Mouse (Mus musculus) heart, postnatal 10 days (tissue): ENCODE data around the gene Iqcf5. TPM values are rescaled to one million over a fixed set of nuclear protein-coding genes. Genes with fewer than 3 reads are reported as not detected.
"Not testable (repeated sequence)": the region's sequence is repeated elsewhere in the genome, so short reads cannot be mapped to it uniquely, and the experiment has no call there.

ENCODE experiments used
- DNase-seq, 2 experiments: peaks; one replicate each; pipeline ENCODE4 v3.0.0; 2021
- intact Hi-C: fragments of 180-260 bp; cut with DNase I; formaldehyde crosslinking; loops from one replicate; pipeline ENCODE4 v1.15.1; 2025
- total RNA-seq, 2 experiments: library from RNA; stranded (reverse); gene quantifications; 2 replicates each; pipeline ENCODE4 v1.2.3; 2021

Gene Iqcf5
- total RNA-seq, 2 experiments from 2014 or later = not detected

- intact Hi-C loops = loop anchor here (5.0 kb wide), 1 partner anchor 171 kb away; no protein-coding TSS in a partner anchor
- peak in 1 of 2 experiments; percentile 1 for DNase-seq
These were observed 36.3 kb upstream of the Iqcf5 start for GRCm38 (mm10) chr9:106478101-106478500.

DNA sequence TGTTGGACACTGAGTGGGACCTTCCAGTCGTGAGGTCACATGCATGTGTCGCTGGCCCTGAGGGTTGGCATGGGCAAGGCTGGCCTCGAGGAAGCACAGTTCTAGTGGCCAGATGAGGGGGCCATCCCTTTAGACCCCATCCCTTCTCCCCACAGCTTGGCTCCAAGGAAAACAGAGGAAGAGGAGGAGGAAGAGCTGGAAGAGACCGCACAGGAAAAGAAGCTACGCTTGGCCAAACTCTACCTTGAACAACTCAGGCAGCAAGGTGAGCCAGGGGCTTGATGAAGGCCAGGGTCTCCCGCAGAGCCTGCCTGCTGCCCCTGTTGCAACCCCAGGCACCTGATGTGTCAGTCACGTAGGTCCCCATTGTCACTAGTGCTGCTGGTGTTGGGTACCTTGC is 33.8 kb upstream of the Iqcf5 start:
- intact Hi-C loops = no loop called here
- DNase-seq = no peak

GRCm38 (mm10) chr9:106481075-106481474 is 33.3 kb upstream of the Iqcf5 start:
- intact Hi-C loops = no loop called here
- no peak for DNase-seq

DNA sequence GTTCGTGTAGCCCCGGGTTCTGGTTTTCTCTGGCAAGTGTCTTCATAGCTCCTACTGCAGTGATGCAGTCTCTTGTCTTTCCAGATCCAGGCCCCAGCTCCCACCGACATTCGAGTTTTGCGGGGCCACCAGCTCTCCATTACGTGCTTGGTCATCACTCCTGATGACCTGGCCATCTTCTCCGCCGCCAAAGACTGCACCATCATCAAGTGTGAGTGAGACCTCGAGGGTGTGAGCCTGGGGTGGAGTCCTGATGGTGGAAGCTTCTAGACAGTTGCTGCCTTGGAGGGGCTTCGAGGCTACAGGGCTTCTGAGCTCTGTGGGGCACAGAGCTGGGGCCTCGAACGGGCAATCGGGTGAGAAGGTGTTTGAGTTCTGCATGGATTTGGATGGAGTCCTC is 32.7 kb upstream of the Iqcf5 start:
- DNase-seq = no peak
- intact Hi-C loops = no loop called here

DNA sequence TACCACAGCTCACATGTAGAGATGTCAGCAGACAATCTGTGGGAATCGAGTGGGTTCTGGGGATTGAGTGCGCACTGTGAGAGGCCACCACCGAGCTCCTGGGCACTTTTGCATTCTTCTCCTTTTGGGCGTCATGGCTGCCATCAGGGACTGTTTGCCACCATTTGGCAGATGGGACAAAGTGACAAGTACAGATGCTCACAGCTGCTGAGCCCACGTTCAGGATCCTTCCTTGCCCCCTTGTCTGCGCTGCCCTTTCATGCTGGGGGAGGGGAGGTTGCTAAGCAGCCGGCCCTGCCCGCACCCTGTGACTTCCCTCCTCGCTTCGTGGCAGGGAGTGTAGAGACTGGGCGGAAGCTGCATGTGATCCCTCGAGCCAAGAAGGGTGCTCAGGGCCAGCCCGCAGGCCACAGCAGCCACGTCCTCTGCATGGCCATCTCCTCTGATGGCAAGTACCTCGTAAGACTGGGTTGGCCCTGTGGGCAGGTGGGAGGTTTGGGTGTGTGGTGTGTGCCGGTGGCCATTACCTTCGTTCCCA is 31.7 kb upstream of the Iqcf5 start:
- intact Hi-C loops = no loop called here
- DNase-seq = no peak

GRCm38 (mm10) chr9:106483136-106483535 is 31.2 kb upstream of the Iqcf5 start:
- no peak for DNase-seq
- intact Hi-C loops = no loop called here

DNA sequence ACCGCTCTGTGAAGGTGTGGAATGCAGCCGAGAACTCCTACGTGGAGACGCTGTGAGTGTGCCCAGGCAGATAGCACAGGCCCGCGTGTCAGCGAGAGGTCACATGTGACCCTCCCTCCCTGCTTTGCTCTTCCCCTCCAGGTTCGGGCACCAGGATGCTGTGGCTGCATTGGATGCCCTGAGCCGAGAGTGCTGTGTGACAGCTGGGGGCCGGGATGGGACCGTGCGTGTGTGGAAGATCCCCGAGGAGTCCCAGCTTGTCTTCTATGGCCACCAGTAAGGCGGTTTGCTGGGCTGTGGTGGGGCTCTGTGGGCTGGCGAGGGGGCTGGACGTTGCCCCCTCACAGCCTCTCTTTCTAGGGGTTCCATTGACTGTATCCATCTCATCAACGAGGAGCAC is 30.8 kb upstream of the Iqcf5 start:
- intact Hi-C loops = no loop called here
- no peak for DNase-seq

GRCm38 (mm10) chr9:106485076-106485475 is 29.3 kb upstream of the Iqcf5 start:
- DNase-seq = no peak
- intact Hi-C loops = no loop called here

- intact Hi-C loops, DNase-seq: not testable (repeated sequence)
These were observed 26.8 kb upstream of the Iqcf5 start for GRCm38 (mm10) chr9:106487602-106488001.

GRCm38 (mm10) chr9:106499667-106500066 is 14.7 kb upstream of the Iqcf5 start, which contains the start of gene Iqcf1:
Gene Iqcf1 (plus strand): TSS chr9:106499967.
- DNase-seq = no peak
- intact Hi-C loops = no loop called here

DNA sequence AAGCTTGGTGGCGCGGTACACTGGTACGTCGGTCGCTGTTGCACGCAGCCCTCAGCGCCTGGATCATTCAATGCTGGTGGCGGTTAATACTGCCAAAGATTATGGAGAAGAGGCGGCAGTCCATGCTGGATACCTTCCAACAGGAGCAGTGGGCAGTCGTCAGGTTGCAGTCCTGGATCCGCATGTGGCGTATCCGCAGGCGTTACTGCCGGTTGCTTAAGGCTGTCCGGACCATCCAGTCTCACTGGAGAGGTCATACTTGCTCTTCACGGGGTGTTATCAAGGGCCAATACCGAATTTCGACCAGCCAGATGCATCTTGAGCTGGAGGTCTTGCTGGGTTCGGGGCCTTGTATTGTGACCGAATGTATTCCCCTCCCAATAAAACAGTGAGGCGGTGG is 12.5 kb upstream of the Iqcf5 start:
- no peak for DNase-seq
- intact Hi-C loops = no loop called here

GRCm38 (mm10) chr9:106504246-106504645 is 10.1 kb upstream of the Iqcf5 start:
- intact Hi-C loops = no loop called here
- no peak for DNase-seq

GRCm38 (mm10) chr9:106509356-106509755 is 5.0 kb upstream of the Iqcf5 start:
- no peak for DNase-seq
- intact Hi-C loops = no loop called here

DNA sequence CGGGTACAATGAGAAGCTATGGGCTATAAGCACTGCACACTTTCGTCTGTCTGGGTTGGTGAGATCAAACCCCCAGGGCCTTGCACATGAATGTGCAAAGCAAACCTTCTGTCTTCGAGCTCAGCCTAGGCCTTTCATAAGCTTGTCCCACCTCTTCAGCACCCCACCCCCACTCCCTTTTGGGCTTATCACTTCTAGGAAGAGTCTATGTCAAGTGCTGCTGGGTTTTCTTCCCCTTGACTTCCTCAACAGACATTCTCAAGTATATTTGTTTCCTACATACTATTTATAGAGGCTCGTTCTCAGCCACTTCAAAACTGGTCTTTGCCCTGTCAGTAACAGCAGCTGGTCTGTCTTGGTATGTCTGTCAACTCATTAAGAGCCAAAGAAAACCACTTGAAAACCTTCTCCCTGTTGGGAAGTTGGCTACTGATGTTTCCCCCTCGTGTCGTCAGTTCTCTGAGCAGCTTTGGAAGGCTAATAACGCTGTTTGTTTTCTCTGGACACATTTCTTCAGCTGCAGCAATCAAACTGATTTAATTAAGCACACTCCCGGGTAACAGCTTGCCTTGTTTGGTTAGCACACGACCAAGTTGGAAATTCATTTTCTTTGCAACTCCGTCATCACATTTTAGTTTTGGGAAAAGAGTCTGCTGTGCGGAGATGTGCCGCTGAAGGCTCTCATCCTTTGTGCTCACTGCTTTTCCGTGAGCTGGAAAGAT is 1.5 kb upstream of the Iqcf5 start:
- intact Hi-C loops = no loop called here
- DNase-seq = peak; percentile 6 to 24

DNA sequence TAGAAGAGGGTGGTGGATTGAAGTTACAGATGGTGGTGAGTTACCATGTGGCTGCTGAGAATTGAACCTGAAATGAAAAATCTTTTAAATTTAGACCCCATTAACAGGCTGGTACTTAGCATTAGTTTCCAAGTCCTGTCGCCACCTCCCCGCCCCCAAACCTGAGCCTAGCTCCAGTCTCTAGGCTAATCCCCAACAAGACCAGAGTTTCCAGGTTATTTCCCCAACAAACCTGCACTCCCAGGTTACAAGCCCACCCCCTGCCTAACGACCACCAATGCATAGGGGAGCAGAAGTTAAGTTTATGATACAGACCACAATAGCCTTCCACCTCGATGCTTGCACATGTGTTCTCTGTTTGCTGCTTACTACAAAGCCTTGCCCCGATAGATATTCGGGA is 807 bp upstream of the Iqcf5 start:
- no peak for DNase-seq
- intact Hi-C loops = no loop called here

GRCm38 (mm10) chr9:106519433-106519832 is 5.1 kb downstream of the Iqcf5 start:
- intact Hi-C loops = no loop called here

DNA sequence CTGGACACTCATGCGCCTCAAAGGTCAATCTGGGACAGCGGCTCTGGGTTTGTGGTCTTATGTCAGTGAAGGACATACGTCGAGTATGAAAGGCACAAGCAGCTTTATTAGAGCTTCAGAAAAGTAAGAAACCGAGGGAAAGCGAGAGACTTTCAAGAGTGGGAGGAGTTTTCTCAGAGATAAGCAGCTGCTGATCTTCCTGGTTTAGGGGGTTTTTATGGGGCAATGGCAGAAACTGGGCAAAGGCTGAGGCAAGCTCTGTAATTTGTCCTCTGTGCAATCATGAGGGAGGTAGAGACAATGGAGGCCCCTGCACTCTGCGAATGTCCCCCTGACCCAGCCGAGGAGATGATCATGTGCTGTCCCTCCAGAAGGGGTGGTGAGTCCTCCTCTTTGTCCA is 5.5 kb downstream of the Iqcf5 start:
- no peak for DNase-seq
- intact Hi-C loops = no loop called here

More at GRCm38 (mm10) chr9:106519433-106519832, 5.1 kb downstream of the Iqcf5 start:
- no peak for DNase-seq

DNA sequence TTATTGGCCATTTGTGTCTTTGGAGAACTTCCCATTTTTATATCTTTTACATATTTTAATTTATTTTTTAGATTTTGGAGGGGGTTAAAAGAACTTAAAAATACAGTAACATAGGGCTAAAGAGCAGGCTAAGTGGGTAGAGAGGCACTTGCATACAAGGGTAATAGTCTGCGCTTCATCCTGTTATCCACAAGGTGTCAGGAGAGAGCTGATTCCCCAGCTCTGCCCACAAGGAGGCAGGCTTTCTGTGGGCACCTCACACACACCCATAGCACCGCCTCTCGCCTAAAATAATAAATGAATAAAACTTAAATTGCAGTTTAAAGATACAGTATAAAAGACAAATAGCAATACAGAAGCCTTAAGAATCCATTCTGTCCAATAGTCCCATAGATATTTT is 17.5 kb downstream of the Iqcf5 start:
- intact Hi-C loops = no loop called here
- peak; percentile 8 to 37 for DNase-seq

GRCm38 (mm10) chr9:106534296-106534695 is 19.9 kb downstream of the Iqcf5 start:
- intact Hi-C loops = no loop called here
- no peak for DNase-seq

- intact Hi-C loops = no loop called here
These were observed 20.6 kb downstream of the Iqcf5 start for GRCm38 (mm10) chr9:106534975-106535374.

DNA sequence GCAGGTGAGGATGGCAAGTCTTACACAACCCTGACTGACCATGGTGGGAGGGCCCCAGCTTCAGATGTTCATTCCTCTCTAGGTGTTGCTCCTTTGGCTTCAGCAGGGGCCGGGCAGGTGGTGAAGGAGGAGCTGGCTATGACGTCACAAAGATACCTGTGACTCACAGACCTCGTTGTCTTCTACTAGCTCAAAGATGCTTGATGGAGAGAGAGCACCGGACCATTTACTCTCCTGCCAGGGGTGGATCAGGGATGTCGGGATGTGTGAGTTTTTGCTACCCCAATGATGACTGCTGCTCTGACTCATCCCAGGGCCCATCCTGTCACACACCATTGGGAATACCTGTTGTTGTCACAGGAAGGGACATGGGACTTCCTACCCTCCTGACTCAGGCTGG is 47.2 kb downstream of the Iqcf5 start, which contains the start of gene Iqcf3:
Gene Iqcf3, minus strand, starts transcription at position 101 of the 400 bp plus-strand sequence.
- intact Hi-C loops = no loop called here
- no peak for DNase-seq

More at GRCm38 (mm10) chr9:106534975-106535374, 20.6 kb downstream of the Iqcf5 start:
- no peak for DNase-seq

DNA sequence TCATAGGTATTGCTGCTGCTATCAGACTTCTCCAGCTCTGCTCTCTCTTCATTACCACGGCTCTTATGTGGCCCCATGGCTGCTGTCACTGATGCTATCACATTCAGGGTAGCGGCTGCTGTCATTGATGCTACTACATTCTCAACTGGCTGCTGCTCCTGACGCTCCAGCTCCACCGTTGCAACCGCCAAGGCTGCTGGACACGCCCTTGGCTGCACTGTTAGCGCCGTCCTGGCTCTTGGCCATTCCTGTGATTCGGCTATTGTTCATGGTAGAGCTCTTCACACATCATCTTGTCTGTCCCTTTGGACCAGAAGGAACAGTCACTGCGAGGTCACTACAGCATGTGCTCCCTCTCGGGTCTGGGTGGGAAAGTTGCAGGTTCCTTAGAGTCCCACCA is 47.9 kb downstream of the Iqcf5 start:
- DNase-seq = no peak
- intact Hi-C loops = no loop called here
